Comparison of ENCODE assay signal across 21 mouse cellular contexts in the genomic region with DNA sequence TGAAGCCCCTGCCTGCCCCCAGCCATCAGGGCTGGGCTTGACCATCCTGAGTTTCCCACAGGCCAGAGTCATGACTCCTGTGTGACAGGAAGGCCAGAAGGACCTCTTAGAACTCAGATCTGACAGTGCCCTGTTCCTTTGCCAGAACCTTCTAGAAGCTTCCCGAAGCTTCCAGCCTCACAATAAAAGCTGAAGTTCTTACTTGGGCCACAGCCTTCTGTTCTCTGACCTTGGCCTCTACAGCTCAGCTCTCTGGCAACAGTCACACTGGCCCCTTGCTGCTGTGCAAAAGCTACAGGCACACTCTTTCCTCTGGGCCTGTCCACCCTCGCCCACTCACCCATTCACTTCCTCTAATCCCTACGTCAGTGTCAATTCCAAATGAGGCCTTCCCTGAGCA. TPM values are rescaled to one million over a fixed set of nuclear protein-coding genes. Genes with fewer than 3 reads are reported as not detected.
"Had no signal": no experiment of that assay in that cellular context is flagged by ENCODE, and none has a peak within 500 bp of the region (broad histone marks: within the 10 kb centered on the region; RNA-seq: fewer than 3 reads in every experiment).

No protein-coding gene starts in this region.

- H3K9ac ChIP-seq: limb, embryonic 13.5 days; liver, embryonic 12.5 days; liver, embryonic 15.5 days; lung, embryonic 15.5 days; midbrain, embryonic 12.5 days; neural tube, embryonic 13.5 days; stomach, embryonic 15.5 days had no signal

- H3K27me3 ChIP-seq: limb, embryonic 13.5 days; lung, embryonic 15.5 days; midbrain, embryonic 12.5 days; neural tube, embryonic 13.5 days; stomach, embryonic 15.5 days had no signal

- DNase-seq: kidney, adult 11 months; kidney, postnatal 14 days; kidney, postnatal 4 days; liver; lung, adult 18-20 months; lung, postnatal 4 days; retina, postnatal 1 day; right cerebral cortex, postnatal 25 days; spleen, adult 18-20 months; thymus, postnatal 25 days had no signal

- H3K27ac ChIP-seq: limb, embryonic 10.5 days; limb, embryonic 13.5 days; liver, embryonic 12.5 days; liver, embryonic 15.5 days; lung, embryonic 15.5 days; midbrain, embryonic 12.5 days; neural tube, embryonic 13.5 days; stomach, embryonic 15.5 days had no signal

- H3K4me2 ChIP-seq: limb, embryonic 13.5 days; liver, embryonic 12.5 days; liver, embryonic 15.5 days; lung, embryonic 15.5 days; midbrain, embryonic 12.5 days; neural tube, embryonic 13.5 days; stomach, embryonic 15.5 days had no signal

- H3K9me3 ChIP-seq: limb, embryonic 10.5 days; limb, embryonic 13.5 days; liver, embryonic 12.5 days; liver, embryonic 15.5 days; lung, embryonic 15.5 days; midbrain, embryonic 12.5 days; neural tube, embryonic 13.5 days; stomach, embryonic 15.5 days had no signal

- ATAC-seq: liver, embryonic 12.5 days; midbrain, embryonic 16.5 days had no signal

- H3K4me3 ChIP-seq: limb, embryonic 10.5 days; limb, embryonic 13.5 days; liver, embryonic 12.5 days; liver, embryonic 15.5 days; lung, embryonic 15.5 days; midbrain, embryonic 12.5 days; myocyte; neural tube, embryonic 13.5 days; stomach, embryonic 15.5 days had no signal

- H3K36me3 ChIP-seq: limb, embryonic 10.5 days; limb, embryonic 13.5 days; liver, embryonic 12.5 days; liver, embryonic 15.5 days; lung, embryonic 15.5 days; midbrain, embryonic 12.5 days; neural tube, embryonic 13.5 days; stomach, embryonic 15.5 days had no signal

- H3K4me1 ChIP-seq: limb, embryonic 13.5 days; midbrain, embryonic 12.5 days; neural tube, embryonic 13.5 days; stomach, embryonic 15.5 days had no signal

RNA-seq across cellular contexts. Expression of a gene that starts 10.3 kb away (rescaled TPM):
- total RNA-seq: megakaryocyte-erythroid progenitor cell, adult 5-6 weeks had no signal
